ENCODE assay signal across 9 mouse cellular contexts in genomic region chr1:89308788-89309187, GRCm38 (mm10).
DNase-seq lines count a peak whose midpoint lies in the region; ATAC-seq and TF ChIP-seq lines count a peak whose summit lies in the region.
"Had no signal": no experiment of that assay in that cellular context is flagged by ENCODE, and none has a peak within 500 bp of the region (broad histone marks: within the 10 kb centered on the region; RNA-seq: fewer than 3 reads in every experiment).

No protein-coding gene starts in this region.

- TF ChIP-seq CTCF in heart, adult 2 months (IDR thresholded peaks at IDR 0.05) = peak; percentile 38

- peak overlapping the region; percentile 10; the same call in 1 of the 2 replicates for H3K4me3 ChIP-seq in heart, adult 2 months
- no peak overlapping the region for H3K4me3 ChIP-seq in heart, embryonic 12.5 days
- peak overlapping the region; percentile 18; the same call in 1 of the 2 replicates for H3K4me3 ChIP-seq in forebrain, embryonic 13.5 days
- H3K4me3 ChIP-seq in intestine, embryonic 16.5 days (ENCODE audit: low read length) = no peak overlapping the region
- no peak overlapping the region for H3K4me3 ChIP-seq in midbrain, embryonic 14.5 days (replicated peaks; ENCODE audit: low read depth, low read length)
- no peak overlapping the region for H3K4me3 ChIP-seq in liver, embryonic 12.5 days

- peak; percentile 62 to 64 for DNase-seq in heart, adult 2 months
- DNase-seq in adrenal gland, adult 8-10 months = peak; percentile 23
- peak; percentile 59 for DNase-seq in midbrain, embryonic 14.5 days

- no peaks in the 10 kb centered on the region; the same call in 1 of the 2 replicates for H3K27me3 ChIP-seq in heart, adult 2 months (ENCODE audit: control insufficient read depth, insufficient read depth, low read length)
- H3K27me3 ChIP-seq in heart, embryonic 12.5 days (replicated peaks) = 0 out of 2 replicates have a peak, but pooled peaks cover 4% of the 10 kb centered on the region
- H3K27me3 ChIP-seq in forebrain, embryonic 13.5 days = no peaks in the 10 kb centered on the region
- H3K27me3 ChIP-seq in intestine, embryonic 16.5 days (replicated peaks; ENCODE audit: control insufficient read depth, insufficient read depth, low read length) = no peaks in the 10 kb centered on the region
- H3K27me3 ChIP-seq in midbrain, embryonic 14.5 days (ENCODE audit: control insufficient read depth, insufficient read depth, low read length) = no peaks in the 10 kb centered on the region
- H3K27me3 ChIP-seq in liver, embryonic 12.5 days (replicated peaks) = peaks cover 34% of the 10 kb centered on the region; the same call in 1 of the 2 replicates
- H3K27me3 ChIP-seq: CH12.LX had no signal

- H3K9ac ChIP-seq in heart, adult 2 months (ENCODE audit: low read depth, low read length) = 0 out of 2 replicates have a peak overlapping the region, but pooled peaks have one; percentile 30
- no peak overlapping the region for H3K9ac ChIP-seq in heart, embryonic 12.5 days
- H3K9ac ChIP-seq in forebrain, embryonic 13.5 days = peak overlapping the region; percentile 31
- no peak overlapping the region for H3K9ac ChIP-seq in intestine, embryonic 16.5 days (ENCODE audit: low read depth, low read length)
- no peak overlapping the region for H3K9ac ChIP-seq in midbrain, embryonic 14.5 days (replicated peaks; ENCODE audit: low read length)
- no peak overlapping the region for H3K9ac ChIP-seq in liver, embryonic 12.5 days

- TF ChIP-seq EP300 in heart, adult 2 months (IDR thresholded peaks at IDR 0.05; ENCODE audit: insufficient read depth, low read depth, low read length) = no peak

- H3K4me1 ChIP-seq in heart, adult 2 months (ENCODE audit: control insufficient read depth, insufficient read depth, low read length) = no peaks in the 10 kb centered on the region
- H3K4me1 ChIP-seq in heart, embryonic 12.5 days (replicated peaks) = no peaks in the 10 kb centered on the region
- H3K4me1 ChIP-seq in forebrain, embryonic 13.5 days = peaks cover 10% of the 10 kb centered on the region
- H3K4me1 ChIP-seq in intestine, embryonic 16.5 days (ENCODE audit: control insufficient read depth, insufficient read depth, low read length) = no peaks in the 10 kb centered on the region
- H3K4me1 ChIP-seq in midbrain, embryonic 14.5 days (ENCODE audit: control insufficient read depth, insufficient read depth, low read length) = no peaks in the 10 kb centered on the region
- H3K4me1 ChIP-seq in liver, embryonic 12.5 days = no peaks in the 10 kb centered on the region

- no peak overlapping the region for H3K4me2 ChIP-seq in heart, embryonic 12.5 days
- H3K4me2 ChIP-seq in forebrain, embryonic 13.5 days = peak overlapping the region; percentile 50
- H3K4me2 ChIP-seq in intestine, embryonic 16.5 days (ENCODE audit: low read depth, low read length) = no peak overlapping the region
- H3K4me2 ChIP-seq in midbrain, embryonic 14.5 days (ENCODE audit: low read length) = peak overlapping the region; percentile 11; the same call in 1 of the 2 replicates
- no peak overlapping the region for H3K4me2 ChIP-seq in liver, embryonic 12.5 days

- WGBS in heart, adult 2 months = 29% methylated on average over 13 of the region's 13 CpGs
- 64% methylated on average over 13 of the region's 13 CpGs for WGBS in heart, embryonic 12.5 days
- WGBS in forebrain, embryonic 13.5 days = 37% methylated on average over 13 of the region's 13 CpGs
- WGBS in intestine, embryonic 16.5 days = 44% methylated on average over 13 of the region's 13 CpGs
- 56% methylated on average over 13 of the region's 13 CpGs for WGBS in midbrain, embryonic 14.5 days
- 66% methylated on average over 13 of the region's 13 CpGs for WGBS in liver, embryonic 12.5 days (ENCODE audit: insufficient replicate concordance)

- intact Hi-C loops in heart, adult 2 months (cut with DNase I) = no loop called here

- ATAC-seq in heart, embryonic 12.5 days (ENCODE audit: insufficient number of reproducible peaks, low FRiP score) = no peak
- peak; percentile 68; the same call in 1 of the 2 replicates for ATAC-seq in forebrain, embryonic 13.5 days
- ATAC-seq in intestine, embryonic 16.5 days = peak; percentile 21; the same call in 1 of the 2 replicates
- no peak; the same call in 1 of the 2 replicates for ATAC-seq in midbrain, embryonic 14.5 days (ENCODE audit: low FRiP score, low TSS enrichment)
- no peak for ATAC-seq in liver, embryonic 12.5 days
- no peak for ATAC-seq in erythroid progenitor cell, adult 5-6 weeks (replicated peaks; ENCODE audit: low FRiP score, poor library complexity, severe bottlenecking)

- H3K27ac ChIP-seq in heart, adult 2 months = 0 out of 2 replicates have a peak overlapping the region, but pooled peaks have one; percentile 5
- no peak overlapping the region for H3K27ac ChIP-seq in heart, embryonic 12.5 days (ENCODE audit: poor library complexity, severe bottlenecking)
- H3K27ac ChIP-seq in forebrain, embryonic 13.5 days = no peak overlapping the region
- H3K27ac ChIP-seq in intestine, embryonic 16.5 days (ENCODE audit: low read length) = no peak overlapping the region
- H3K27ac ChIP-seq in midbrain, embryonic 14.5 days (replicated peaks; ENCODE audit: low read depth, low read length) = no peak overlapping the region
- no peak overlapping the region for H3K27ac ChIP-seq in liver, embryonic 12.5 days

- no peaks in the 10 kb centered on the region for H3K36me3 ChIP-seq in heart, adult 2 months (ENCODE audit: control insufficient read depth, insufficient read depth, low read length)
- H3K36me3 ChIP-seq in heart, embryonic 12.5 days = no peaks in the 10 kb centered on the region
- H3K36me3 ChIP-seq in forebrain, embryonic 13.5 days (ENCODE audit: poor library complexity, severe bottlenecking) = no peaks in the 10 kb centered on the region
- no peaks in the 10 kb centered on the region for H3K36me3 ChIP-seq in intestine, embryonic 16.5 days (ENCODE audit: control insufficient read depth, insufficient read depth, low read length)
- H3K36me3 ChIP-seq in midbrain, embryonic 14.5 days (ENCODE audit: control insufficient read depth, insufficient read depth, low read length) = no peaks in the 10 kb centered on the region
- H3K36me3 ChIP-seq in liver, embryonic 12.5 days = no peaks in the 10 kb centered on the region

- no peaks in the 10 kb centered on the region for H3K79me2 ChIP-seq in heart, adult 2 months (replicated peaks; ENCODE audit: control insufficient read depth, insufficient read depth, low read length)

- H3K9me3 ChIP-seq in heart, embryonic 12.5 days (replicated peaks) = peaks cover 5% of the 10 kb centered on the region; the same call in 1 of the 2 replicates
- no peaks in the 10 kb centered on the region for H3K9me3 ChIP-seq in forebrain, embryonic 13.5 days (replicated peaks)
- H3K9me3 ChIP-seq in intestine, embryonic 16.5 days (ENCODE audit: control insufficient read depth, low read length) = no peaks in the 10 kb centered on the region; the same call in 1 of the 2 replicates
- no peaks in the 10 kb centered on the region for H3K9me3 ChIP-seq in midbrain, embryonic 14.5 days (ENCODE audit: control insufficient read depth, low read length)
- 0 out of 2 replicates have a peak, but pooled peaks cover 4% of the 10 kb centered on the region for H3K9me3 ChIP-seq in liver, embryonic 12.5 days (replicated peaks)

- TF ChIP-seq POLR2A in heart, adult 2 months (IDR thresholded peaks at IDR 0.05; ENCODE audit: insufficient read depth, low read depth, low read length) = no peak

Comparison
In these comparisons a context has a peak if more than half of its experiments do, and no peak if none do; other contexts are left out.
1. H3K4me3 ChIP-seq: peak in heart, adult 2 months (single experiment) and forebrain, embryonic 13.5 days (single experiment); none in heart, embryonic 12.5 days (single experiment), intestine, embryonic 16.5 days (single experiment), midbrain, embryonic 14.5 days (single experiment) and liver, embryonic 12.5 days (single experiment).
2. H3K9ac ChIP-seq: peak in heart, adult 2 months (single experiment) and forebrain, embryonic 13.5 days (single experiment); none in heart, embryonic 12.5 days (single experiment), intestine, embryonic 16.5 days (single experiment), midbrain, embryonic 14.5 days (single experiment) and liver, embryonic 12.5 days (single experiment).
3. ATAC-seq: peak in forebrain, embryonic 13.5 days (single experiment) and intestine, embryonic 16.5 days (single experiment); none in heart, embryonic 12.5 days (single experiment), midbrain, embryonic 14.5 days (single experiment), liver, embryonic 12.5 days (single experiment) and erythroid progenitor cell, adult 5-6 weeks (single experiment).
4. H3K4me2 ChIP-seq: peak in forebrain, embryonic 13.5 days (single experiment) and midbrain, embryonic 14.5 days (single experiment); none in heart, embryonic 12.5 days (single experiment), intestine, embryonic 16.5 days (single experiment) and liver, embryonic 12.5 days (single experiment).
5. Peak in every context shown above with its lines, with median percentiles within 50 percentile points of each other: DNase-seq.